Mouse (Mus musculus) G1E (cell line): ENCODE measurements around the gene Lhb. TPM values are rescaled to one million over a fixed set of nuclear protein-coding genes. Genes with fewer than 3 reads are reported as not detected.
A peak's percentile ranks its signal among the peaks of the same experiment; 100 is the strongest.

Experiments
- ATAC-seq: 2 replicates; pipeline ENCODE4 v1.8.0; 2016; ENCODE audit warnings: mild to moderate bottlenecking; ENCODE audit not compliant: insufficient number of reproducible peaks, poor library complexity, low FRiP score, severe bottlenecking; ENCODE audit errors: extremely low read depth
- DNase-seq: peaks from one replicate; pipeline ENCODE4 v3.0.0; 2012; ENCODE audit warnings: low spot score
- H3K27me3 ChIP-seq: 2 replicates; pipeline ENCODE4 v1.6.1; 2012; ENCODE audit warnings: mild to moderate bottlenecking, low read length, inconsistent platforms; ENCODE audit not compliant: insufficient read depth
- H3K36me3 ChIP-seq: replicated peaks from 2 replicates; pipeline ENCODE3; 2012; ENCODE audit warnings: mild to moderate bottlenecking, inconsistent platforms
- H3K4me1 ChIP-seq: 2 replicates; pipeline ENCODE4 v1.6.1; 2012; ENCODE audit warnings: low read depth, low read length, inconsistent platforms, mixed read lengths; ENCODE audit not compliant: insufficient read depth
- H3K4me3 ChIP-seq: 2 replicates; pipeline ENCODE4 v1.5.1; 2012; ENCODE audit warnings: low read depth, mild to moderate bottlenecking, inconsistent platforms, low read length, moderate library complexity, mixed read lengths
- H3K9me3 ChIP-seq: replicated peaks from 2 replicates; pipeline ENCODE4 v1.6.1; 2012; ENCODE audit warnings: inconsistent platforms
- CTCF ChIP-seq: IDR thresholded peaks from 2 replicates; pipeline ENCODE4 v1.5.1; 2012; ENCODE audit warnings: low read depth, low read length, inconsistent platforms, mixed read lengths
- GATA1 ChIP-seq: IDR thresholded peaks from 2 replicates; pipeline ENCODE4 v1.6.1; 2012; ENCODE audit warnings: borderline replicate concordance, low read length, inconsistent platforms, mixed read lengths
- GATA2 ChIP-seq: IDR thresholded peaks from 2 replicates; pipeline ENCODE4 v1.6.1; 2012; ENCODE audit warnings: low read depth, low read length, inconsistent platforms, borderline replicate concordance
- POLR2AphosphoS5 ChIP-seq: IDR thresholded peaks from 2 replicates; pipeline ENCODE4 v1.6.1; 2012; ENCODE audit warnings: low read depth, low read length, inconsistent platforms; ENCODE audit not compliant: insufficient replicate concordance
- TAL1 ChIP-seq: conservative IDR thresholded peaks from 2 replicates; pipeline ENCODE4 v1.6.1; 2012; ENCODE audit warnings: low read depth, low read length, inconsistent platforms, mixed read lengths
- polyA plus RNA-seq: library from polyadenylated mRNA; stranded (reverse); fragments of >175 nt; gene quantifications from 2 replicates; pipeline ENCODE4 v1.2.3, GENCODE M21; 2012
- total RNA-seq, 2 experiments: library from RNA; stranded (forward) in 1 of 2; stranded (reverse) in 1 of 2; fragments of 200-1000 nt in 1 of 2; fragments of >200 nt in 1 of 2; fragmentation: Nextera tagmentation in 1 of 2; gene quantifications; 2 replicates each; pipeline ENCODE4 v1.2.3; 2014 to 2017

Gene Lhb
- total and polyA plus RNA-seq, 3 experiments = not detected

- Histone ChIP-seq H3K4me1 (peaks cover 57% of the 10 kb centered on the region), H3K4me3 (no peak overlapping the region), H3K9me3 (no peaks in the 10 kb centered on the region), H3K36me3 (peaks cover 99% of the 10 kb centered on the region), H3K27me3 (no peaks in the 10 kb centered on the region)
- no peak for TF ChIP-seq GATA2
- no peak for TF ChIP-seq GATA1
- no peak for TF ChIP-seq TAL1
- no peak for TF ChIP-seq POLR2AphosphoS5
- TF ChIP-seq CTCF = no peak
- DNase-seq (no peak), ATAC-seq (no peak)
Observed at GRCm38 (mm10) chr7:45426556-45426955, 5.9 kb downstream of the Lhb start.

DNA sequence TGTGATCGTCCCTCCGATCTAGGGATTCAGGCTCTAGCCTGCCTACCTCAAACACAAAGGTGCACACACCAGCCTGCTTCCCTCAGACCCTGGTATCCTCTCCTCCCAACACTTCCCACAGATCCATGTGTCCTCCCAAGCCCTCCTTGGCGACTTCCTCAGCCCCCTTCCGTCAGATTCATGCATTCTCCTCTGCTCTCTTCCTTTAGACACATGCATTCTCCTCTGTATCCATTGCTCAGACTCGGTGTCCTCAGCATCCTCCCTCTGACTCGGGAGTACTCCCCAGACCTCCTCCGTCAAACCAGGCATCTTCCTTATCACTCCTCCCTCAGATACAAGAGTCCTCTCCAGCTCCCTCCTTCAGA, 13.2 kb downstream of the Lhb start:
- DNase-seq (no peak), ATAC-seq (no peak)
- Histone ChIP-seq H3K9me3 (no peaks in the 10 kb centered on the region), H3K27me3 (no peaks in the 10 kb centered on the region), H3K4me1 (peaks cover 81% of the 10 kb centered on the region), H3K4me3 (peak overlapping the region; percentile 73), H3K36me3 (peaks cover 74% of the 10 kb centered on the region)
- TF ChIP-seq GATA1 (no peak), POLR2AphosphoS5 (no peak), TAL1 (no peak), GATA2 (no peak), CTCF (no peak)

DNA sequence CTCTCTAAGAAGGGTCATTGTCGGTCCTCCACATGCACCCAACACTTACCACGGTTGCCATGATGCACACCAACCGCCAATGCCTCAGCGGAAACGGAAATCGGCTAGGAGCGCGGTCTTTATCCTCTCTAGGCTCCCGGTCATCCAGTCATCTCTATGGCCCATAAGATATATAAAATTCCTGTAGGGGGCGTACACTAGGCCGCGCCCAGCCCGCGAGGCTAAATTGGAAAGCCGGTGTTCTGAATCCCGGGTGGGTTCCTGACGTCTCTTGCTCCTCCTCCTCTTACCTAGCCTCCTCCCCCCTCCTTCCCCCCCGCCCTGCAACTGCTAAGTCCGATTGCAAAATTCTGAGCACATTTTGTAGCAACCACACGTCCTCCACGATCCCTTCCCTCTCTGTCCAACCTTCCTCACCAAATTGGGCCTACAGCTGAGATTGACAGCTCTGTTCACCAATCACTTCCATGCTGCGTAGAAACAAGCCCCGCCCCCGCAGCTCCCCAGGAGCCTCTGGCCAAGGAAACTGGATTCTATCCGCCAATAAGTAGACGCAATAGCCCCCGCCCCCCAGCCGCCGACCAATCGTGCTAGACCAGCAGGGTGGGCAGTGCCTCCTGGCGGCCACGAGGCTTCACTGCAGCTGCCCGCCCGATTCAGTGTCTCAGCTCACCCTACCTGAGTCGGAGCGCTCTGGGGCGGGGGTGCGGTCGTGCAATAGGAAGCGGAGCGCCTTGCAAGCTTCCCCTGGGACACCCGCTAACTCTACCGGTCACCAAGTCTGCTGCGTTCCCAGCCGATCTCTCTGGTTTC, 13.8 kb downstream of the Lhb start, which contains the start of gene Gys1:
TSS of gene Gys1 (plus strand) at position 642 of the 813 bp plus-strand sequence.
- TF ChIP-seq POLR2AphosphoS5 (no peak), CTCF (peak; percentile 87)
- DNase-seq (peak; percentile 95), ATAC-seq (peak; percentile 93)
- Histone ChIP-seq H3K9me3 (no peaks in the 10 kb centered on the region), H3K27me3 (no peaks in the 10 kb centered on the region), H3K4me1 (peaks cover 77% of the 10 kb centered on the region), H3K36me3 (peaks cover 72% of the 10 kb centered on the region), H3K4me3 (peak within 1 kb of the TSS; percentile 73)

DNA sequence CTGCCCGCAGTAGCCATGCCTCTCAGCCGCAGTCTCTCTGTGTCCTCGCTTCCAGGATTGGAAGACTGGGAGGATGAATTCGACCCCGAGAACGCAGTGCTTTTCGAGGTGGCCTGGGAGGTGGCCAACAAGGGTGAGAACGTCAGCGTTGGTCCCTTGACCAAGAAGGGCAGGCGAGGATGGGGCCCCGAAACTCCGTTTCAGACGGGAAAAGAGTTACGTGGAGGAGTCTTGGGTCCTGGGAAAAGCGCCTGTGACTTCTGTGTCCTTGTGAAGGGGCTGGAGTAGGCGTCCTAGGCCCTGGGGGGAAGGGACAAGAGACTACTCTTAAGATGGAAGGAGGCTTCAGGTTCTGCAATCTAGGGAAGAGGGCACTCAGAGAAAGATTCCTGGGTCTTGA, 14.4 kb downstream of the Lhb start:
- DNase-seq = no peak
- H3K4me1 ChIP-seq = peaks cover 73% of the 10 kb centered on the region
- H3K4me3 ChIP-seq = peak overlapping the region; percentile 73
- ATAC-seq = no peak
- no peaks in the 10 kb centered on the region for H3K27me3 ChIP-seq
- peaks cover 72% of the 10 kb centered on the region for H3K36me3 ChIP-seq
- H3K9me3 ChIP-seq = no peaks in the 10 kb centered on the region
- TF ChIP-seq GATA1 (no peak), GATA2 (no peak), POLR2AphosphoS5 (no peak), CTCF (no peak), TAL1 (no peak)

DNA sequence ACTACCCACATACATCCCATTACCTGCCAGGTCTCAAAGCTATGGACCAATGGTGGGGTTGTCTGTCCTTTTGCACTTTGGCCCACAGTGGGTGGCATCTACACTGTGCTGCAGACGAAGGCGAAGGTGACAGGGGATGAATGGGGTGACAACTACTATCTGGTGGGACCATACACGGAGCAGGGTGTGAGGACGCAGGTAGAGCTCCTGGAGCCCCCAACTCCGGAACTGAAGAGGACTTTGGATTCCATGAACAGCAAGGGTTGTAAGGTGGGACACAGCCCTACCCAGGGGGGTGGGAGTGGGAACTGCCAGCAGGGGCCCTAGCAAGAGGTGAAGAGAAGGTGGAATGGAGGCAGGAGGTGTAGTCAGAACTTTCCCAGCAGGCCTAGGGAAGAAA, 15.8 kb downstream of the Lhb start:
- H3K4me1 ChIP-seq = peaks cover 59% of the 10 kb centered on the region
- H3K27me3 ChIP-seq = no peaks in the 10 kb centered on the region
- TF ChIP-seq CTCF = no peak
- TF ChIP-seq POLR2AphosphoS5 = no peak
- TF ChIP-seq GATA1 = no peak
- TF ChIP-seq TAL1 = no peak
- ATAC-seq (no peak), DNase-seq (no peak)
- peaks cover 72% of the 10 kb centered on the region for H3K36me3 ChIP-seq
- no peak overlapping the region for H3K4me3 ChIP-seq
- H3K9me3 ChIP-seq = no peaks in the 10 kb centered on the region

- no peak for TF ChIP-seq TAL1
- TF ChIP-seq GATA2 = no peak
- TF ChIP-seq CTCF = no peak
- TF ChIP-seq POLR2AphosphoS5 = no peak
- TF ChIP-seq GATA1 = no peak
- Histone ChIP-seq H3K36me3 (peaks cover 72% of the 10 kb centered on the region), H3K4me1 (peaks cover 53% of the 10 kb centered on the region), H3K27me3 (no peaks in the 10 kb centered on the region), H3K4me3 (no peak overlapping the region), H3K9me3 (no peaks in the 10 kb centered on the region)
- ATAC-seq (no peak), DNase-seq (no peak)
Observed at GRCm38 (mm10) chr7:45437046-45437445, 16.4 kb downstream of the Lhb start.
